Mouse (Mus musculus): ENCODE results near the gene Pias1. TPM values are rescaled to one million over a fixed set of nuclear protein-coding genes. Genes with fewer than 3 reads are reported as not detected.

Pias1 gene
- total RNA-seq, 1 experiment from 2014 or later: 43.1 TPM

- ATAC-seq (replicated peaks; ENCODE audit: insufficient number of reproducible peaks, low FRiP score, low TSS enrichment, poor library complexity, severe bottlenecking): no peak
These were observed 21.7 kb downstream of the Pias1 start for GRCm38 (mm10) chr9:62966018-62966417.

DNA sequence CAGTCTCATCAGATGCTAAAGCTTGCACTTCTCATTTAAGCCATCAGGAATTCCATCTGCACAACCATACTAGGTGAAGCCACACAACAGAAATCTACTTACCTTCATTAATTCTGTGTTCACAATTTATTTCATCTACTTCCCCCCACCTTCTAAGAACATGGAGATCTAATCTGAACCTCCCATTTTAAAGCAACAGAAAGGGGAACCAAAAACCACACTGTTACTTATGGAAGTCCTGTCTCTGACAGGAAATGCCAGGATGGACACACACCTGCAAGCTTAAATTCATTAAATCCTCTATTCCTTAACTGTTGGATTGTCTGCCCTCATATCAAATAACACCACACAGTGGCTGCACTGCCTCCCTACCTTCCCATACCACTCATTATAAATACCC lies 35.0 kb downstream of the Pias1 start:
- peak; percentile 53; the same call in 1 of the 2 replicates for ATAC-seq (replicated peaks; ENCODE audit: insufficient number of reproducible peaks, low FRiP score, low TSS enrichment, poor library complexity, severe bottlenecking)

- no peak for ATAC-seq (replicated peaks; ENCODE audit: insufficient number of reproducible peaks, low FRiP score, low TSS enrichment, poor library complexity, severe bottlenecking)
These were observed 42.4 kb downstream of the Pias1 start for GRCm38 (mm10) chr9:62945346-62945745.

DNA sequence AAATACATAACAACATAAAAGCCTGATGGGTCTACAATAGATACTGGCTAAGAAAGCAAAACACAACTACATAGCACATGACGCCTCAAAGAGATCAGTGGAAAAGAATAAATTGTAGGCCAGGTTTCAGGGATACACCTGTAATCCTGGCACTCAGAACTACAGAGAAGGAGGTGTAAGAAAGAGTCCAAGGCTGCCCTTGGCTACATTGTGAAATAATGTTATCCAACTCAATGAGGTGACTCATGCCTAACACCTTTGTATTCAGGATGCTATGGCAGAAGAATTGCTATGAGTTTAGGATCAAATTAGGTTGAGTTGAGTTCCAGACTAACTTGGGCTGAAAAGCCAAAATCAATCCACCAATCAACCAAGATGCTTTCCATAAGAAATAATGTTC lies 43.7 kb downstream of the Pias1 start:
- ATAC-seq (replicated peaks; ENCODE audit: insufficient number of reproducible peaks, low FRiP score, low TSS enrichment, poor library complexity, severe bottlenecking): no peak

DNA sequence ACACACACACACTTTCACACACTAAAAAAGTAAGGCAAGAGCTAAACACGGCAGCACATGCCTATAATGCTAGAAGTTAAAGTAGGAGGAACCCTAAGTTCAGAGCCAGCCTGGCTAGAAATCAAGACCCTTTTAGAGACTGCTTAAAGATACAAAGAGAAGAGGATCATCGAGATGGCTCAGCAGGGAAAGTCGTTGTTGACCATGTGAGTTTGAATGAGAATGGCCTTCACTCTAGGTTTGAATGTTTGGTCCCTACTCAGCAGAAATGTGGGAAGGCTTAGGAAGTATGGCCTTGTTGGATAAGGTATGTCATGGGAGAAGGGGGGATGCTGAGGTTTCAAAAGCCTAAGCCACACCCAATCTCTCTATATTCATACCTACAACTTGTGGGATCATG lies 46.8 kb downstream of the Pias1 start:
- no peak for ATAC-seq (replicated peaks; ENCODE audit: insufficient number of reproducible peaks, low FRiP score, low TSS enrichment, poor library complexity, severe bottlenecking)

- ATAC-seq (replicated peaks; ENCODE audit: insufficient number of reproducible peaks, low FRiP score, low TSS enrichment, poor library complexity, severe bottlenecking): no peak
These were observed 51.9 kb downstream of the Pias1 start for GRCm38 (mm10) chr9:62935854-62936253.

GRCm38 (mm10) chr9:62934700-62935400 lies 52.9 kb downstream of the Pias1 start:
- ATAC-seq (replicated peaks; ENCODE audit: insufficient number of reproducible peaks, low FRiP score, low TSS enrichment, poor library complexity, severe bottlenecking): no peak

- peak; percentile 80 for ATAC-seq (replicated peaks; ENCODE audit: insufficient number of reproducible peaks, low FRiP score, low TSS enrichment, poor library complexity, severe bottlenecking)
These were observed 55.0 kb downstream of the Pias1 start for GRCm38 (mm10) chr9:62932575-62933339.

GRCm38 (mm10) chr9:62924886-62925610 lies 62.7 kb downstream of the Pias1 start:
- no peak for ATAC-seq (replicated peaks; ENCODE audit: insufficient number of reproducible peaks, low FRiP score, low TSS enrichment, poor library complexity, severe bottlenecking)

- ATAC-seq (replicated peaks; ENCODE audit: insufficient number of reproducible peaks, low FRiP score, low TSS enrichment, poor library complexity, severe bottlenecking): no peak
These were observed 66.8 kb downstream of the Pias1 start for GRCm38 (mm10) chr9:62920877-62921276.

GRCm38 (mm10) chr9:62917059-62917458 lies 70.7 kb downstream of the Pias1 start:
- ATAC-seq (replicated peaks; ENCODE audit: insufficient number of reproducible peaks, low FRiP score, low TSS enrichment, poor library complexity, severe bottlenecking): no peak

GRCm38 (mm10) chr9:62913390-62914069 lies 74.2 kb downstream of the Pias1 start:
- ATAC-seq (replicated peaks; ENCODE audit: insufficient number of reproducible peaks, low FRiP score, low TSS enrichment, poor library complexity, severe bottlenecking): peak; percentile 88

- no peak for ATAC-seq (replicated peaks; ENCODE audit: insufficient number of reproducible peaks, low FRiP score, low TSS enrichment, poor library complexity, severe bottlenecking)
These were observed 82.7 kb downstream of the Pias1 start for GRCm38 (mm10) chr9:62905039-62905438.

DNA sequence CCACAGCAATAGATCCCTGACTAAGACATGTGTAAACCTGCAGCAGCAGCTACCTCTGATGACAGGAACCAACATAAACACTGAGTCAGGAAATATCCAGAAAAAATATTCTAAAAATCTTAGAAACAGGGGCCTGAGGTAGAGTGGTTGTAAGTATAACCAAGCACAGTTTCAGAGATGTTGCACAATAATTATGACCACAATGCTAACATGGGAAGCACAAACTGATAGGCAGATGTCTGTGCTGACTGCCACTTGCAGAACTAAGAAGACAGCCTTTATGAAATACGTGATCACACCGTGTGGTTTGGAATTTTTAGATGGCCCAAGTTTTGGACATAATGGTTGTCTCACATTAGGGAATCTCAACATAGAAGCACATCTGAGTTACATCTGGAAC lies 83.9 kb downstream of the Pias1 start:
- no peak for ATAC-seq (replicated peaks; ENCODE audit: insufficient number of reproducible peaks, low FRiP score, low TSS enrichment, poor library complexity, severe bottlenecking)

DNA sequence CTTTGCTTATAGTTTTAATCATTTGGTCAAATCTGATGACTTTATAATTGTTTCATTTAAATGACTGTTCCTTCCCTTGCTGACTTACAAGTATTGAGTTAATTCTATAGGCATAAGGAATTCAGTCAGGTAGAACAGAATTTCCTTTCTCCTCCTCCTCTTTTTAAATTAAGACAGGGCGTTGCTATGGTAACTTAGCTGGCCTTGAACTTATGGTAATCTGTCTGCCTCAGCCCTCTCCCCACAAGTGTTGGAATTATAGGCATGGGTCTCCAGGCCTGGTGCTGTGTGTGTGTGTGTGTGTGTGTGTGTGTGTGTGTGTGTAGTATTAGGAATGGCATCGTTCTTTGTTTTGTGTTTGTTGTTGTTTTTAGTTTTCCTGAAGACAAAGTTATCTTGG lies 86.0 kb downstream of the Pias1 start:
- ATAC-seq (replicated peaks; ENCODE audit: insufficient number of reproducible peaks, low FRiP score, low TSS enrichment, poor library complexity, severe bottlenecking): no peak

DNA sequence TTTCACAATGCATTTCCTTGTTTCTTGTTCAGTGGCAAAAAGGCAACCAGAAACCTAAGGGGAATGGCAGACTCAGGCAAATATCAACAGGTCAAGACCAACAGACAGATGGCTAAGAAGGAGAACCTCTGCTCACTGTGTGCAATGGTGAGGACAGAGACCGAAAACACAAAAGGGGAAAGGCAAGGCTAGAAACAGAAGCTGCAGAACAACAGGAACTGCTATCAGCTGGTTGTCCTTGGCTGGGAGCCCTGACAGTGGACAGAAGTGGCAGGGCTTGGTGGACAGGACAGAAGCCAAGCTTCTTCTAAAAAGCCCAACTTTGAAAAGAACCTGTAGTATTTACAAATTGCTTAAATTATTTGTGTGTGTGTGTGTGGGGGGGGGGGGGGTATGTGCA lies 93.2 kb downstream of the Pias1 start:
- 0 out of 2 replicates have a peak, but pooled peaks have one; percentile 27 for ATAC-seq (replicated peaks; ENCODE audit: insufficient number of reproducible peaks, low FRiP score, low TSS enrichment, poor library complexity, severe bottlenecking)

GRCm38 (mm10) chr9:62881871-62882270 lies 105.9 kb downstream of the Pias1 start:
- ATAC-seq (replicated peaks; ENCODE audit: insufficient number of reproducible peaks, low FRiP score, low TSS enrichment, poor library complexity, severe bottlenecking): no peak

DNA sequence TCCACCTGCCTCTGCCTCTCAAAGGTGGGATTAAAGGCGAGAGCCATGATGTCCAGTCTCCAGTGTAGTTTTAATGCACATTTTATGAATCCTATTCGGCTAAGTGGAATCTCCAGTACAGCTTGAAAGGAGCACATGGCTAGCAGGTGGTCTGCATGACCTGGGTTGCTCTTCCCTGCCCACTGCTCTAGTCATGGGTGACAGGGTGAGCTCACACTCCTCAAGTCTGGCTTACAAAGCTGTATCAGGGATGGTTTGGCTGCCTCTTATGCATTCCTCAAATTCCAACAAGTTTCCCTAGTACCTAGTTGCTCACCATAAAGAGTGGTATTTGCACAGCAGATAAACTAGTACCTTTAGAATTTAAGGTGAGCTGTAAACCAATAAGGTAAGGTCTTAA lies 109.9 kb downstream of the Pias1 start:
- no peak for ATAC-seq (replicated peaks; ENCODE audit: insufficient number of reproducible peaks, low FRiP score, low TSS enrichment, poor library complexity, severe bottlenecking)

- no peak for ATAC-seq (replicated peaks; ENCODE audit: insufficient number of reproducible peaks, low FRiP score, low TSS enrichment, poor library complexity, severe bottlenecking)
These were observed 110.6 kb downstream of the Pias1 start for GRCm38 (mm10) chr9:62876966-62877616.
